Mouse (Mus musculus) erythroblast, embryonic 14.5 days (primary cell): ENCODE results near the gene Xxylt1.

ENCODE experiments used
- GATA1 ChIP-seq: IDR thresholded peaks from 2 replicates; pipeline ENCODE4 v1.6.1; 2012; ENCODE audit warnings: low read length, inconsistent platforms, mixed read lengths
- TAL1 ChIP-seq: IDR thresholded peaks from 3 replicates; pipeline ENCODE4 v1.6.1; 2012; ENCODE audit warnings: low read length, inconsistent platforms, mixed read lengths

DNA sequence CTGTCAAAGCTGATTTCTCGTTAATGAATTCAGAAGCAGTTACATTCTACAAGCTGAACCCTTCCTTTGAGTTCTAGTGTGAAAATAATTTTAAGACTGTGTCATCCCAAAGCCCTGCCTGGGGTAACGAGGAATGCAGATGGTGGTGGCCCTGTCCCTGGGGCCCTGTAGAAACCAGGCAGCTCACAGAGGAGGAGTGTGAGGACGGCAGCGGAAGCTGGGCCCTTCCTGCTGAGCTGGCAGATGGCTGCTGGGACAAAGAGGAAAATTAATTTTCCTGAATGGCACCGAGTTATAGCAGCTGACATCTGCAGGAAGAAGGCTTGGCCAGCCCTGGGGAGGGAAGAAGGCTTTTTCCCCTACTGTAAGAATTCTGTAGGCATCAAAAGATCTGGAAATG lies 88.7 kb downstream of the Xxylt1 start:
- TF ChIP-seq TAL1 (no peak), GATA1 (no peak)
